Mouse (Mus musculus): ENCODE measurements around the gene Shkbp1. TPM values are rescaled to one million over a fixed set of nuclear protein-coding genes. Genes with fewer than 3 reads are reported as not detected.
A peak's percentile ranks its signal among the peaks of the same experiment; 100 is the strongest.

Gene Shkbp1
- total RNA-seq, 1 experiment: 28.8 TPM

GRCm38 (mm10) chr7:27389213-27389612, 33.4 kb upstream of the Shkbp1 start:
- no peak overlapping the region for H3K4me3 ChIP-seq (ENCODE audit: insufficient read depth in 1 of 2, low read depth in 1 of 2, low read length in 2 of 2, poor library complexity in 1 of 2, severe bottlenecking in 1 of 2)
- TF ChIP-seq ZNF384 (IDR thresholded peaks at IDR 0.05; ENCODE audit: low read depth, low read length) (no peak), HCFC1 (IDR thresholded peaks at IDR 0.05; ENCODE audit: borderline replicate concordance, insufficient read depth, low read length) (no peak), MAFK (IDR thresholded peaks at IDR 0.05; ENCODE audit: insufficient read depth, low read depth, low read length) (peak; percentile 74)

GRCm38 (mm10) chr7:27384731-27385130, 28.9 kb upstream of the Shkbp1 start:
- H3K9ac ChIP-seq (ENCODE audit: insufficient read depth, low read depth, low read length, poor library complexity, severe bottlenecking): no peak overlapping the region; the same call in 1 of the 2 replicates
- peak overlapping the region; percentile 24; the same call in 1 of the 2 replicates for H3K27ac ChIP-seq (ENCODE audit: insufficient read depth, low read depth, low read length, poor library complexity, severe bottlenecking)
- TF ChIP-seq MAFK (IDR thresholded peaks at IDR 0.05; ENCODE audit: insufficient read depth, low read depth, low read length) (no peak), CHD2 (IDR thresholded peaks at IDR 0.05; ENCODE audit: low read depth, low read length) (no peak), ZNF384 (IDR thresholded peaks at IDR 0.05; ENCODE audit: low read depth, low read length) (no peak), ZC3H11A (IDR thresholded peaks at IDR 0.05; ENCODE audit: borderline replicate concordance, low read depth, low read length) (no peak), HCFC1 (IDR thresholded peaks at IDR 0.05; ENCODE audit: borderline replicate concordance, insufficient read depth, low read length) (no peak)
- H3K9me3 ChIP-seq (ENCODE audit: control insufficient read depth, insufficient read depth, low read depth, low read length): no peaks in the 10 kb centered on the region
- H3K36me3 ChIP-seq (ENCODE audit: control insufficient read depth, insufficient read depth, low read length, poor library complexity, severe bottlenecking): no peaks in the 10 kb centered on the region
- no peak overlapping the region for H3K4me3 ChIP-seq (ENCODE audit: insufficient read depth in 1 of 2, low read depth in 1 of 2, low read length in 2 of 2, poor library complexity in 1 of 2, severe bottlenecking in 1 of 2)
- peaks cover 8 to 26% of the 10 kb centered on the region in 2 experiments; a peak in 3 of 4 replicates for H3K4me1 ChIP-seq (ENCODE audit: control insufficient read depth in 2 of 2, insufficient read depth in 2 of 2, low read length in 2 of 2, poor library complexity in 1 of 2)
- in situ Hi-C loops (cut with MboI; ENCODE audit: low sequenced_read_pairs in 2 of 2, unreplicated experiment in 2 of 2): no loop called here
- no peak for DNase-seq (ENCODE audit: low read depth, low spot score)

More at GRCm38 (mm10) chr7:27389213-27389612, 33.4 kb upstream of the Shkbp1 start:
- H3K36me3 ChIP-seq (ENCODE audit: control insufficient read depth, insufficient read depth, low read length, poor library complexity, severe bottlenecking): peaks cover 6% of the 10 kb centered on the region; the same call in 1 of the 2 replicates
- H3K9me3 ChIP-seq (ENCODE audit: control insufficient read depth, insufficient read depth, low read depth, low read length): no peaks in the 10 kb centered on the region
- DNase-seq (ENCODE audit: low read depth, low spot score): no peak
- peak overlapping the region; percentile 62; the same call in 1 of the 2 replicates for H3K27ac ChIP-seq (ENCODE audit: insufficient read depth, low read depth, low read length, poor library complexity, severe bottlenecking)
- H3K4me1 ChIP-seq (ENCODE audit: control insufficient read depth in 2 of 2, insufficient read depth in 2 of 2, low read length in 2 of 2, poor library complexity in 1 of 2): peaks cover 0 to 13% of the 10 kb centered on the region in 2 experiments; a peak in 2 of 4 replicates
- in situ Hi-C loops (cut with MboI; ENCODE audit: low sequenced_read_pairs in 2 of 2, unreplicated experiment in 2 of 2): no loop called here
- H3K9ac ChIP-seq (ENCODE audit: insufficient read depth, low read depth, low read length, poor library complexity, severe bottlenecking): no peak overlapping the region

- Histone ChIP-seq H3K9me3 (ENCODE audit: control insufficient read depth, insufficient read depth, low read depth, low read length) (no peaks in the 10 kb centered on the region), H3K27ac (ENCODE audit: insufficient read depth, low read depth, low read length, poor library complexity, severe bottlenecking) (peak overlapping the region; percentile 24; the same call in 1 of the 2 replicates), H3K36me3 (ENCODE audit: control insufficient read depth, insufficient read depth, low read length, poor library complexity, severe bottlenecking) (no peaks in the 10 kb centered on the region), H3K9ac (ENCODE audit: insufficient read depth, low read depth, low read length, poor library complexity, severe bottlenecking) (peak overlapping the region; percentile 29; the same call in 1 of the 2 replicates), H3K4me3 (ENCODE audit: insufficient read depth in 1 of 2, low read depth in 1 of 2, low read length in 2 of 2, poor library complexity in 1 of 2, severe bottlenecking in 1 of 2) (no peak overlapping the region), H3K4me1 (ENCODE audit: control insufficient read depth in 2 of 2, insufficient read depth in 2 of 2, low read length in 2 of 2, poor library complexity in 1 of 2) (peaks cover 8 to 27% of the 10 kb centered on the region in 2 experiments; a peak in 3 of 4 replicates)
- in situ Hi-C loops (cut with MboI; ENCODE audit: low sequenced_read_pairs in 2 of 2, unreplicated experiment in 2 of 2): no loop called here
- TF ChIP-seq HCFC1 (IDR thresholded peaks at IDR 0.05; ENCODE audit: borderline replicate concordance, insufficient read depth, low read length) (no peak), CHD2 (IDR thresholded peaks at IDR 0.05; ENCODE audit: low read depth, low read length) (no peak), ZNF384 (IDR thresholded peaks at IDR 0.05; ENCODE audit: low read depth, low read length) (no peak), MAFK (IDR thresholded peaks at IDR 0.05; ENCODE audit: insufficient read depth, low read depth, low read length) (no peak), ZC3H11A (IDR thresholded peaks at IDR 0.05; ENCODE audit: borderline replicate concordance, low read depth, low read length) (no peak)
- no peak for DNase-seq (ENCODE audit: low read depth, low spot score)
Observed at GRCm38 (mm10) chr7:27384134-27384533, 28.3 kb upstream of the Shkbp1 start.

- DNase-seq (ENCODE audit: low read depth, low spot score): no peak
- Histone ChIP-seq H3K36me3 (ENCODE audit: control insufficient read depth, insufficient read depth, low read length, poor library complexity, severe bottlenecking) (no peaks in the 10 kb centered on the region), H3K9ac (ENCODE audit: insufficient read depth, low read depth, low read length, poor library complexity, severe bottlenecking) (no peak overlapping the region), H3K4me1 (ENCODE audit: control insufficient read depth in 2 of 2, insufficient read depth in 2 of 2, low read length in 2 of 2, poor library complexity in 1 of 2) (peaks cover 8 to 28% of the 10 kb centered on the region in 2 experiments; a peak in 3 of 4 replicates), H3K4me3 (ENCODE audit: insufficient read depth in 1 of 2, low read depth in 1 of 2, low read length in 2 of 2, poor library complexity in 1 of 2, severe bottlenecking in 1 of 2) (no peak overlapping the region), H3K9me3 (ENCODE audit: control insufficient read depth, insufficient read depth, low read depth, low read length) (no peaks in the 10 kb centered on the region), H3K27ac (ENCODE audit: insufficient read depth, low read depth, low read length, poor library complexity, severe bottlenecking) (peak overlapping the region; percentile 24; the same call in 1 of the 2 replicates)
- in situ Hi-C loops (cut with MboI; ENCODE audit: low sequenced_read_pairs in 2 of 2, unreplicated experiment in 2 of 2): no loop called here
- no peak for TF ChIP-seq HCFC1 (IDR thresholded peaks at IDR 0.05; ENCODE audit: borderline replicate concordance, insufficient read depth, low read length)
- no peak for TF ChIP-seq CHD2 (IDR thresholded peaks at IDR 0.05; ENCODE audit: low read depth, low read length)
- peak; percentile 95 for TF ChIP-seq ZNF384 (IDR thresholded peaks at IDR 0.05; ENCODE audit: low read depth, low read length)
- peak; percentile 98 for TF ChIP-seq MAFK (IDR thresholded peaks at IDR 0.05; ENCODE audit: insufficient read depth, low read depth, low read length)
Observed at GRCm38 (mm10) chr7:27383233-27383632, 27.4 kb upstream of the Shkbp1 start.

All from ES-E14 (cell line).